Mouse (Mus musculus) gastrocnemius, adult 18-20 months (tissue): ENCODE data around the gene Rusc2. TPM values are rescaled to one million over a fixed set of nuclear protein-coding genes. Genes with fewer than 3 reads are reported as not detected.

Experiments used
- DNase-seq: peaks from one replicate; pipeline ENCODE4 v3.0.0; 2021; ENCODE audit warnings: low spot score
- total RNA-seq, 2 experiments: library from RNA; stranded (reverse); gene quantifications; 2 replicates each; pipeline ENCODE4 v1.2.3; 2021

Gene Rusc2
- total RNA-seq, 2 experiments from 2014 or later, result 28.5 to 36.3 TPM

- no peak for DNase-seq
These were observed 1.7 kb downstream of the Rusc2 start for GRCm38 (mm10) chr4:43383246-43384082.

GRCm38 (mm10) chr4:43384083-43384460 is 2.3 kb downstream of the Rusc2 start:
- no peak for DNase-seq

- no peak for DNase-seq
These were observed 2.8 kb downstream of the Rusc2 start for GRCm38 (mm10) chr4:43384541-43384940.

GRCm38 (mm10) chr4:43386932-43387331 is 5.2 kb downstream of the Rusc2 start:
- DNase-seq, result no peak

- DNase-seq, result no peak
These were observed 7.6 kb downstream of the Rusc2 start for GRCm38 (mm10) chr4:43389390-43389789.

- DNase-seq, result no peak
These were observed 8.2 kb downstream of the Rusc2 start for GRCm38 (mm10) chr4:43389845-43390440.

GRCm38 (mm10) chr4:43391521-43392050 is 9.8 kb downstream of the Rusc2 start:
- DNase-seq, result no peak

- peak; percentile 89 for DNase-seq
These were observed 12.6 kb downstream of the Rusc2 start for GRCm38 (mm10) chr4:43394345-43394891.

GRCm38 (mm10) chr4:43395147-43395546 is 13.4 kb downstream of the Rusc2 start:
- DNase-seq, result no peak

GRCm38 (mm10) chr4:43395836-43396235 is 14.1 kb downstream of the Rusc2 start:
- no peak for DNase-seq

GRCm38 (mm10) chr4:43396381-43396780 is 14.6 kb downstream of the Rusc2 start:
- DNase-seq, result no peak

GRCm38 (mm10) chr4:43398014-43398413 is 16.2 kb downstream of the Rusc2 start:
- DNase-seq, result no peak

GRCm38 (mm10) chr4:43398829-43399331 is 17.1 kb downstream of the Rusc2 start:
- peak; percentile 73 for DNase-seq

GRCm38 (mm10) chr4:43399391-43400131 is 17.8 kb downstream of the Rusc2 start:
- peak; percentile 80 for DNase-seq

- peak; percentile 48 for DNase-seq
These were observed 19.2 kb downstream of the Rusc2 start for GRCm38 (mm10) chr4:43400976-43401375.

GRCm38 (mm10) chr4:43401486-43401885 is 19.7 kb downstream of the Rusc2 start:
- DNase-seq, result no peak

- peak; percentile 78 for DNase-seq
These were observed 20.4 kb downstream of the Rusc2 start for GRCm38 (mm10) chr4:43402212-43402611.

GRCm38 (mm10) chr4:43404697-43405096 is 22.9 kb downstream of the Rusc2 start:
- no peak for DNase-seq

GRCm38 (mm10) chr4:43406162-43406971 is 24.6 kb downstream of the Rusc2 start:
- DNase-seq, result peak; percentile 80

GRCm38 (mm10) chr4:43407071-43407920 is 25.5 kb downstream of the Rusc2 start:
- no peak for DNase-seq
